Mouse (Mus musculus) MEL (cell line): Measurements from ENCODE around the gene Nudt3. TPM values are rescaled to one million over a fixed set of nuclear protein-coding genes. Genes with fewer than 3 reads are reported as not detected.

ENCODE experiments used
- DNase-seq: peaks from one replicate; pipeline ENCODE4 v3.0.0; 2011; ENCODE audit warnings: low read depth, low spot score
- H3K27ac ChIP-seq: 2 replicates; pipeline ENCODE4 v1.5.1; 2012; ENCODE audit warnings: low read depth, mild to moderate bottlenecking, control low read depth, low read length, moderate library complexity; ENCODE audit not compliant: control insufficient read depth
- H3K27me3 ChIP-seq, 2 experiments: fragments of 150-350 bp in 1 of 2; sonication (generic) in 1 of 2; 2 replicates each; pipeline ENCODE4 v1.6.1; 2012; ENCODE audit warnings: low read length in 2 of 2, mild to moderate bottlenecking in 2 of 2, improper control_type of control experiment in 1 of 2, moderate library complexity in 1 of 2; ENCODE audit not compliant: insufficient read depth in 2 of 2, control insufficient read depth in 1 of 2
- H3K36me3 ChIP-seq, 2 experiments: 2 replicates each; pipeline ENCODE4 v1.6.1; 2012 to 2014; ENCODE audit warnings: low read length in 2 of 2, improper control_type of control experiment in 1 of 2, inconsistent platforms in 1 of 2, mild to moderate bottlenecking in 1 of 2; ENCODE audit not compliant: insufficient read depth in 2 of 2, control insufficient read depth in 1 of 2
- H3K4me1 ChIP-seq, 2 experiments: fragments of 150-350 bp in 1 of 2; sonication (generic) in 1 of 2; 2 replicates each; pipeline ENCODE4 v1.6.1; 2012; ENCODE audit warnings: low read length in 2 of 2, improper control_type of control experiment in 1 of 2, mild to moderate bottlenecking in 1 of 2; ENCODE audit not compliant: insufficient read depth in 2 of 2, control insufficient read depth in 1 of 2
- H3K4me3 ChIP-seq, 2 experiments: fragments of 150-350 bp in 1 of 2; sonication (generic) in 1 of 2; 2 replicates each; pipeline ENCODE4 v1.5.1; 2012; ENCODE audit warnings: low read depth in 2 of 2, low read length in 2 of 2, mild to moderate bottlenecking in 2 of 2, moderate library complexity in 2 of 2, control low read depth in 1 of 2, improper control_type of control experiment in 1 of 2; ENCODE audit not compliant: control insufficient read depth in 1 of 2, insufficient read depth in 1 of 2
- H3K79me2 ChIP-seq: 2 replicates; pipeline ENCODE4 v1.6.1; 2012; ENCODE audit warnings: mild to moderate bottlenecking, low read length, moderate library complexity; ENCODE audit not compliant: control insufficient read depth, poor library complexity, insufficient read depth
- H3K9ac ChIP-seq: 2 replicates; pipeline ENCODE4 v1.6.1; 2012; ENCODE audit warnings: low read depth, mild to moderate bottlenecking, control low read depth, low read length, moderate library complexity; ENCODE audit not compliant: control insufficient read depth, poor library complexity, severe bottlenecking
- H3K9me3 ChIP-seq: fragments of 150-350 bp; sonication (generic); replicated peaks from 2 replicates; pipeline ENCODE4 v1.6.1; 2012; ENCODE audit warnings: mild to moderate bottlenecking, low read length, improper control_type of control experiment, moderate library complexity; ENCODE audit not compliant: insufficient read depth
- CHD1 ChIP-seq: IDR thresholded peaks from 2 replicates; pipeline ENCODE4 v1.6.1; 2012; ENCODE audit warnings: low read depth, mild to moderate bottlenecking, inconsistent platforms, low read length, improper control_type of control experiment
- ELF1 ChIP-seq: IDR thresholded peaks from 2 replicates; pipeline ENCODE4 v1.6.1; 2014; ENCODE audit warnings: low read depth, mild to moderate bottlenecking, inconsistent platforms, low read length, improper control_type of control experiment, moderate library complexity
- EP300 ChIP-seq, 2 experiments: IDR thresholded peaks; 2 replicates each; pipeline ENCODE4 v1.6.1; 2011; ENCODE audit warnings: improper control_type of control experiment in 2 of 2, low read length in 2 of 2, low read depth in 1 of 2, mild to moderate bottlenecking in 1 of 2
- GATA1 ChIP-seq: IDR thresholded peaks from 2 replicates; pipeline ENCODE4 v1.6.1; 2011; ENCODE audit warnings: low read depth, low read length, improper control_type of control experiment
- JUND ChIP-seq: IDR thresholded peaks from 2 replicates; pipeline ENCODE4 v1.6.1; 2011; ENCODE audit warnings: low read depth, mild to moderate bottlenecking, improper control_type of control experiment, low read length
- KAT2A ChIP-seq: conservative IDR thresholded peaks from 2 replicates; pipeline ENCODE4 v1.6.1; 2012; ENCODE audit warnings: low read depth, low read length, improper control_type of control experiment, inconsistent platforms
- MAZ ChIP-seq: IDR thresholded peaks from 2 replicates; pipeline ENCODE4 v1.6.1; 2012; ENCODE audit warnings: low read depth, mild to moderate bottlenecking, inconsistent platforms, low read length, improper control_type of control experiment
- MYC ChIP-seq: IDR thresholded peaks from 2 replicates; pipeline ENCODE4 v1.6.1; 2011; ENCODE audit warnings: low read depth, mild to moderate bottlenecking, low read length, improper control_type of control experiment, moderate library complexity
- POLR2AphosphoS2 ChIP-seq: IDR thresholded peaks from 2 replicates; pipeline ENCODE4 v1.6.1; 2011; ENCODE audit warnings: low read length, improper control_type of control experiment
- POLR2AphosphoS5 ChIP-seq: IDR thresholded peaks from 2 replicates; pipeline ENCODE4 v1.6.1; 2012; ENCODE audit warnings: low read depth, borderline replicate concordance, mild to moderate bottlenecking, inconsistent platforms, low read length, moderate library complexity, mixed read lengths
- SIN3A ChIP-seq: IDR thresholded peaks from 2 replicates; pipeline ENCODE4 v1.6.1; 2012; ENCODE audit warnings: low read length, improper control_type of control experiment, inconsistent platforms
- SMC3 ChIP-seq: IDR thresholded peaks from 2 replicates; pipeline ENCODE4 v1.6.1; 2011; ENCODE audit warnings: low read depth, low read length, improper control_type of control experiment
- TAL1 ChIP-seq: IDR thresholded peaks from 2 replicates; pipeline ENCODE4 v1.6.1; 2012; ENCODE audit warnings: mild to moderate bottlenecking, inconsistent platforms, low read length, moderate library complexity, mixed read lengths
- TCF12 ChIP-seq: IDR thresholded peaks from 2 replicates; pipeline ENCODE4 v1.6.1; 2014; ENCODE audit warnings: low read depth, mild to moderate bottlenecking, inconsistent platforms, low read length, improper control_type of control experiment, moderate library complexity
- UBTF ChIP-seq: IDR thresholded peaks from 2 replicates; pipeline ENCODE4 v1.6.1; 2012; ENCODE audit warnings: low read depth, mild to moderate bottlenecking, inconsistent platforms, low read length, improper control_type of control experiment, moderate library complexity, borderline replicate concordance; ENCODE audit not compliant: insufficient read depth
- USF1 ChIP-seq: IDR thresholded peaks from 2 replicates; pipeline ENCODE4 v1.6.1; 2014; ENCODE audit warnings: low read depth, mild to moderate bottlenecking, inconsistent platforms, low read length, improper control_type of control experiment, moderate library complexity
- USF2 ChIP-seq, 2 experiments: IDR thresholded peaks; 2 replicates each; pipeline ENCODE4 v1.6.1; 2011 to 2012; ENCODE audit warnings: improper control_type of control experiment in 2 of 2, low read length in 2 of 2, borderline replicate concordance in 1 of 2, inconsistent platforms in 1 of 2, low read depth in 1 of 2, mild to moderate bottlenecking in 1 of 2; ENCODE audit not compliant: insufficient read depth in 1 of 2
- ZKSCAN1 ChIP-seq: IDR thresholded peaks from 2 replicates; pipeline ENCODE4 v1.6.1; 2012; ENCODE audit warnings: low read depth, mild to moderate bottlenecking, inconsistent platforms, low read length, improper control_type of control experiment, moderate library complexity
- ZMIZ1 ChIP-seq: IDR thresholded peaks from 2 replicates; pipeline ENCODE4 v1.6.1; 2012; ENCODE audit warnings: low read depth, mild to moderate bottlenecking, inconsistent platforms, low read length, improper control_type of control experiment, moderate library complexity
- polyA plus RNA-seq, 2 experiments: library from polyadenylated mRNA; stranded (reverse) in 1 of 2; unstranded in 1 of 2; fragments of >175 nt in 1 of 2; fragments of >200 nt in 1 of 2; gene quantifications; 2 replicates each; pipeline versions ENCODE4 v1.2.1 to v1.2.4; 2012; ENCODE audit warnings: low replicate concordance in 2 of 2, low read depth in 1 of 2; ENCODE audit not compliant: insufficient read length in 2 of 2, insufficient read depth in 1 of 2, missing spikeins in 1 of 2
- total RNA-seq: library from RNA; depleted of rRNA; stranded (reverse); fragments of 300-350 nt; gene quantifications from 2 replicates; pipeline ENCODE4 v1.2.3, GENCODE M21; 2012

Nudt3 gene
- total and polyA plus RNA-seq, 3 experiments = 96.5 to 258 (median 97.0) TPM

DNA sequence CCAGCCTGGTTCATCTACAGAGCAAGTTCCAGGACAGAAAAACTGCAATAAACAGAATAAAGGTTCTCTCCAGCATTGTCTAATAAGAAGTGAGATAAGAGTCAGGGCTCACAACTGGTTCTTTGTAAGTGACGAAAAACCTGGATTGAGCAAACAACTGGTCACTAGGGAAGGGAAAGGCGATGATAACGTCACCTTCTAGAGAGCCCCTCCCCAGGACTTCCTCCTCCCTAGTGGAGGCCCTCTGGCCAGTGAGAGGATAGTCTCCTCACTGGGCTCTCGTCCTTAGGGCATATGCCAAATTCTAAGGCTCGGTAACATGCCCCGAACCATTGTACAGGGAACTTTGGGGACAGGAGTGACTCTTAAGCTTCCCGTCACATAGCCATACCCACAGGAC, 47.2 kb downstream of the Nudt3 start:
- TF ChIP-seq SMC3 = no peak
- no peak for TF ChIP-seq MAZ
- TF ChIP-seq ZKSCAN1 = no peak
- TF ChIP-seq TCF12 = no peak
- TF ChIP-seq KAT2A = no peak
- no peak for TF ChIP-seq TAL1
- TF ChIP-seq ELF1 = no peak
- Histone ChIP-seq H3K79me2 (no peaks in the 10 kb centered on the region), H3K9me3 (no peaks in the 10 kb centered on the region), H3K36me3 (no peaks in the 10 kb centered on the region; a peak in 1 of 4 replicates), H3K9ac (no peak overlapping the region), H3K27me3 (no peaks in the 10 kb centered on the region), H3K27ac (no peak overlapping the region), H3K4me1 (no peaks in the 10 kb centered on the region), H3K4me3 (no peak overlapping the region)
- no peak for DNase-seq

DNA sequence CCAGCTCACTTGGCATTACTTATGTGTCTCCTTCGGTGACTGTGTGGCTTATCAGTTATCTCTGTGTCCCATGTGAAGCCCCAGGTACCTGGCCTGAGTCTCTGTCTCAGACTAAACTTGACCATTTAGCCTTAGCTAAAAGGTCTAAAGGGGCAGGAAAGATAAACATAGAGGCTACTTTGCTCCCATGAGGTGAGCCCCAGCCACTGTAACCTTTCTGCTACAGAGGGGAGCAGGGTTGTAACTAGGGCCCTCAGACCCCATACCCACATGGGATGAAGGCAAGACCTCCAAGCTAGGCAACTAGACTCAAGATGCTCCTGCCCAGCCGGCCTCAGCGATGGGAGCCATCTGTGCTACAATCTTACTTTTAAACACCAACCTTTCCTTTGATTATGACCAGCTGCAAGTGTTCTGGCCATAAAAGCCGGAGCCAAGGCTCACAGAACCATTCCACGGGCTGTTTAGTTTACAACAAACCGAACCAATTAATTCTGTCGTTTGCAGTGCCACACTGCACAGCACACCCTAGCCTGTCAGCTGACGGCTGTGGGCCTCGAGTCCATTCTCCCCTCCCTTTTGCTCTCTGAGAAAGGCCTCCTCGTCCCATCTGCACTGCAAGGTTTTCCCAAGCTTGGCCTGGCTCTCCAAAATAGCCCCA, 48.0 kb downstream of the Nudt3 start:
- no peaks in the 10 kb centered on the region; a peak in 1 of 4 replicates for H3K36me3 ChIP-seq
- no peak for DNase-seq
- no peak overlapping the region for H3K27ac ChIP-seq
- no peaks in the 10 kb centered on the region for H3K4me1 ChIP-seq
- no peak overlapping the region for H3K9ac ChIP-seq
- H3K79me2 ChIP-seq = no peaks in the 10 kb centered on the region
- H3K27me3 ChIP-seq = no peaks in the 10 kb centered on the region
- no peak for TF ChIP-seq USF2 (IDR thresholded peaks at IDR 0.05; ENCODE audit: borderline replicate concordance in 1 of 2, insufficient read depth in 1 of 2, low read depth in 1 of 2, low read length in 2 of 2)
- no peak for TF ChIP-seq GATA1
- no peak for TF ChIP-seq EP300 (IDR thresholded peaks at IDR 0.05; ENCODE audit: low read depth in 1 of 2, low read length in 2 of 2)
- TF ChIP-seq SIN3A = no peak
- no peak for TF ChIP-seq POLR2AphosphoS5
- TF ChIP-seq JUND = no peak
- TF ChIP-seq CHD1 = no peak
- TF ChIP-seq KAT2A = no peak
- TF ChIP-seq USF1 = no peak
- TF ChIP-seq MAZ = no peak
- TF ChIP-seq ZMIZ1 = no peak
- no peak for TF ChIP-seq POLR2AphosphoS2
- TF ChIP-seq UBTF = no peak
- no peak for TF ChIP-seq ELF1
- no peak for TF ChIP-seq MYC
- no peak overlapping the region for H3K4me3 ChIP-seq
- no peaks in the 10 kb centered on the region for H3K9me3 ChIP-seq
